Mouse (Mus musculus): ENCODE results near the gene Exoc4. TPM values are rescaled to one million over a fixed set of nuclear protein-coding genes. Genes with fewer than 3 reads are reported as not detected.

Gene Exoc4
- polyA plus RNA-seq, 1 experiment from 2014 or later: 18.1 TPM

- no peak for TF ChIP-seq CTCF (IDR thresholded peaks at IDR 0.05; ENCODE audit: low read depth)
- Histone ChIP-seq H3K9ac (ENCODE audit: low read depth, low read length) (no peak overlapping the region), H3K36me3 (ENCODE audit: insufficient read depth, low read length) (no peaks in the 10 kb centered on the region), H3K9me3 (replicated peaks; ENCODE audit: low read length) (no peaks in the 10 kb centered on the region), H3K4me2 (ENCODE audit: low read length) (no peak overlapping the region), H3K4me3 (replicated peaks; ENCODE audit: low read depth, low read length) (no peak overlapping the region), H3K27ac (no peak overlapping the region), H3K4me1 (replicated peaks; ENCODE audit: insufficient read depth, low read length) (no peaks in the 10 kb centered on the region), H3K27me3 (ENCODE audit: insufficient read depth, low read length) (no peaks in the 10 kb centered on the region)
- ATAC-seq (replicated peaks; ENCODE audit: low FRiP score, low read depth) (no peak), DNase-seq (ENCODE audit: low spot score) (no peak)
- WGBS: 85% methylated on average over 2 of the region's 2 CpGs
Observed at GRCm38 (mm10) chr6:33453810-33454209, 204.9 kb downstream of the Exoc4 start.

- no peak for TF ChIP-seq CTCF (IDR thresholded peaks at IDR 0.05; ENCODE audit: low read depth)
- ATAC-seq (replicated peaks; ENCODE audit: low FRiP score, low read depth): no peak
- no peak overlapping the region for H3K27ac ChIP-seq
- H3K4me2 ChIP-seq (ENCODE audit: low read length): no peak overlapping the region
- H3K9me3 ChIP-seq (replicated peaks; ENCODE audit: low read length): no peaks in the 10 kb centered on the region
- 50% methylated on average over 2 of the region's 2 CpGs for WGBS
- no peak overlapping the region for H3K4me3 ChIP-seq (replicated peaks; ENCODE audit: low read depth, low read length)
- no peak for DNase-seq (ENCODE audit: low spot score)
- H3K9ac ChIP-seq (ENCODE audit: low read depth, low read length): no peak overlapping the region
- no peaks in the 10 kb centered on the region for H3K27me3 ChIP-seq (ENCODE audit: insufficient read depth, low read length)
- H3K4me1 ChIP-seq (replicated peaks; ENCODE audit: insufficient read depth, low read length): no peaks in the 10 kb centered on the region
- H3K36me3 ChIP-seq (ENCODE audit: insufficient read depth, low read length): no peaks in the 10 kb centered on the region
Observed at GRCm38 (mm10) chr6:33454354-33454753, 205.5 kb downstream of the Exoc4 start.

GRCm38 (mm10) chr6:33455238-33455637 lies 206.4 kb downstream of the Exoc4 start:
- H3K9ac ChIP-seq (ENCODE audit: low read depth, low read length): no peak overlapping the region
- 86% methylated on average over 1 of the region's 1 CpGs for WGBS
- TF ChIP-seq CTCF (IDR thresholded peaks at IDR 0.05; ENCODE audit: low read depth): no peak
- ATAC-seq (replicated peaks; ENCODE audit: low FRiP score, low read depth) (no peak), DNase-seq (ENCODE audit: low spot score) (no peak)
- H3K4me2 ChIP-seq (ENCODE audit: low read length): no peak overlapping the region
- H3K4me3 ChIP-seq (replicated peaks; ENCODE audit: low read depth, low read length): no peak overlapping the region
- no peaks in the 10 kb centered on the region for H3K4me1 ChIP-seq (replicated peaks; ENCODE audit: insufficient read depth, low read length)
- no peaks in the 10 kb centered on the region for H3K27me3 ChIP-seq (ENCODE audit: insufficient read depth, low read length)
- no peaks in the 10 kb centered on the region for H3K9me3 ChIP-seq (replicated peaks; ENCODE audit: low read length)
- no peaks in the 10 kb centered on the region for H3K36me3 ChIP-seq (ENCODE audit: insufficient read depth, low read length)
- no peak overlapping the region for H3K27ac ChIP-seq

- no peaks in the 10 kb centered on the region for H3K36me3 ChIP-seq (ENCODE audit: insufficient read depth, low read length)
- H3K4me2 ChIP-seq (ENCODE audit: low read length): no peak overlapping the region
- H3K4me3 ChIP-seq (replicated peaks; ENCODE audit: low read depth, low read length): no peak overlapping the region
- DNase-seq (ENCODE audit: low spot score) (no peak), ATAC-seq (replicated peaks; ENCODE audit: low FRiP score, low read depth) (no peak)
- WGBS: 82% methylated on average over 3 of the region's 3 CpGs
- TF ChIP-seq CTCF (IDR thresholded peaks at IDR 0.05; ENCODE audit: low read depth): no peak
- no peak overlapping the region for H3K9ac ChIP-seq (ENCODE audit: low read depth, low read length)
- H3K27ac ChIP-seq: no peak overlapping the region
- no peaks in the 10 kb centered on the region for H3K9me3 ChIP-seq (replicated peaks; ENCODE audit: low read length)
- H3K4me1 ChIP-seq (replicated peaks; ENCODE audit: insufficient read depth, low read length): no peaks in the 10 kb centered on the region
- H3K27me3 ChIP-seq (ENCODE audit: insufficient read depth, low read length): no peaks in the 10 kb centered on the region
Observed at GRCm38 (mm10) chr6:33464862-33465261, 216.0 kb downstream of the Exoc4 start.

- H3K36me3 ChIP-seq (ENCODE audit: insufficient read depth, low read length): no peaks in the 10 kb centered on the region
- H3K27ac ChIP-seq: no peak overlapping the region
- no peaks in the 10 kb centered on the region for H3K27me3 ChIP-seq (ENCODE audit: insufficient read depth, low read length)
- no peak overlapping the region for H3K4me3 ChIP-seq (replicated peaks; ENCODE audit: low read depth, low read length)
- no peak overlapping the region for H3K9ac ChIP-seq (ENCODE audit: low read depth, low read length)
- H3K4me2 ChIP-seq (ENCODE audit: low read length): no peak overlapping the region
- no peak for TF ChIP-seq CTCF (IDR thresholded peaks at IDR 0.05; ENCODE audit: low read depth)
- 76% methylated on average over 3 of the region's 3 CpGs for WGBS
- ATAC-seq (replicated peaks; ENCODE audit: low FRiP score, low read depth) (no peak), DNase-seq (ENCODE audit: low spot score) (no peak)
- no peaks in the 10 kb centered on the region for H3K9me3 ChIP-seq (replicated peaks; ENCODE audit: low read length)
- H3K4me1 ChIP-seq (replicated peaks; ENCODE audit: insufficient read depth, low read length): no peaks in the 10 kb centered on the region
Observed at GRCm38 (mm10) chr6:33465392-33465791, 216.5 kb downstream of the Exoc4 start.

GRCm38 (mm10) chr6:33466168-33466839 lies 217.4 kb downstream of the Exoc4 start:
- WGBS: 95% methylated on average over 5 of the region's 5 CpGs
- no peak overlapping the region for H3K4me3 ChIP-seq (replicated peaks; ENCODE audit: low read depth, low read length)
- H3K4me1 ChIP-seq (replicated peaks; ENCODE audit: insufficient read depth, low read length): no peaks in the 10 kb centered on the region
- H3K27me3 ChIP-seq (ENCODE audit: insufficient read depth, low read length): no peaks in the 10 kb centered on the region
- ATAC-seq (replicated peaks; ENCODE audit: low FRiP score, low read depth) (no peak), DNase-seq (ENCODE audit: low spot score) (no peak)
- H3K27ac ChIP-seq: no peak overlapping the region
- no peaks in the 10 kb centered on the region for H3K36me3 ChIP-seq (ENCODE audit: insufficient read depth, low read length)
- H3K9me3 ChIP-seq (replicated peaks; ENCODE audit: low read length): no peaks in the 10 kb centered on the region
- H3K9ac ChIP-seq (ENCODE audit: low read depth, low read length): no peak overlapping the region
- no peak for TF ChIP-seq CTCF (IDR thresholded peaks at IDR 0.05; ENCODE audit: low read depth)
- H3K4me2 ChIP-seq (ENCODE audit: low read length): no peak overlapping the region

GRCm38 (mm10) chr6:33468480-33468879 lies 219.6 kb downstream of the Exoc4 start:
- no peak for TF ChIP-seq CTCF (IDR thresholded peaks at IDR 0.05; ENCODE audit: low read depth)
- H3K9ac ChIP-seq (ENCODE audit: low read depth, low read length): no peak overlapping the region
- no peaks in the 10 kb centered on the region for H3K9me3 ChIP-seq (replicated peaks; ENCODE audit: low read length)
- no peaks in the 10 kb centered on the region for H3K27me3 ChIP-seq (ENCODE audit: insufficient read depth, low read length)
- DNase-seq (ENCODE audit: low spot score) (no peak), ATAC-seq (replicated peaks; ENCODE audit: low FRiP score, low read depth) (no peak)
- H3K4me1 ChIP-seq (replicated peaks; ENCODE audit: insufficient read depth, low read length): no peaks in the 10 kb centered on the region
- H3K4me3 ChIP-seq (replicated peaks; ENCODE audit: low read depth, low read length): no peak overlapping the region
- WGBS: 90% methylated on average over 5 of the region's 5 CpGs
- no peak overlapping the region for H3K27ac ChIP-seq
- H3K4me2 ChIP-seq (ENCODE audit: low read length): no peak overlapping the region
- no peaks in the 10 kb centered on the region for H3K36me3 ChIP-seq (ENCODE audit: insufficient read depth, low read length)

Data from kidney, postnatal 0 days (tissue).